21 mouse cellular contexts compared by ENCODE assay signal in the genomic region with DNA sequence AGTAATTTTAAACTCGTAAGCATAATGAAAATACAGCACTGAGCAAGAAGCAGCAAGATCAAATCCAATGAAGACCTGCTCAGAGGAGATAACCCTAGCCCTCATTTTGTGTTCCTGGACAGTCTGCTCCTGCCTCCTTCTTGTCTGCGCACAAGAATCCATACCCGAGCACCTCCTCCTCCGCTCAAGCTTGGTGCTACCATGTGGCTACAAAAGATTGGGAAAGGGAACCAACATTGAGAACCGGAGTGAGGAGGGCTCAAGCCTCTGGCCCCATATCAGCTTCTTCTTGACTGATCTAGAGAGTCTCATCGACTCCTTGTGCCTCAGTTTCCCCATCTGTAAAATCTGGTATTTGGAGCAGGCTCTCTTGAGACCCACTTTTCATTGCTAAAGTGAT.
"Had no signal": no experiment of that assay in that cellular context is flagged by ENCODE, and none has a peak within 500 bp of the region (broad histone marks: within the 10 kb centered on the region; RNA-seq: fewer than 3 reads in every experiment).

No protein-coding gene starts in this region.

- H3K9me3 ChIP-seq: intestine, embryonic 15.5 days; limb, embryonic 10.5 days; limb, embryonic 13.5 days; lung, embryonic 15.5 days; megakaryocyte, embryonic 14.5 days; midbrain, embryonic 12.5 days; midbrain, embryonic 15.5 days; neural tube, embryonic 12.5 days; neural tube, embryonic 15.5 days; stomach, embryonic 15.5 days had no signal

- DNase-seq: kidney, adult 11 months; kidney, adult 9 months; kidney, postnatal 14 days; kidney, postnatal 4 days; lung, adult 18-20 months; lung, postnatal 10 days; lung, postnatal 36 days; right cerebral cortex, adult 18-20 months; right cerebral cortex, postnatal 14 days; spleen, adult 18-20 months; thymus, postnatal 25 days had no signal

- ATAC-seq: intestine, embryonic 15.5 days; midbrain, embryonic 15.5 days had no signal

- H3K4me3 ChIP-seq: intestine, embryonic 15.5 days; limb, embryonic 10.5 days; limb, embryonic 13.5 days; lung, embryonic 15.5 days; megakaryocyte, embryonic 14.5 days; midbrain, embryonic 12.5 days; midbrain, embryonic 15.5 days; neural tube, embryonic 12.5 days; neural tube, embryonic 15.5 days; stomach, embryonic 15.5 days had no signal

- H3K36me3 ChIP-seq: intestine, embryonic 15.5 days; limb, embryonic 10.5 days; lung, embryonic 15.5 days; midbrain, embryonic 12.5 days; midbrain, embryonic 15.5 days; neural tube, embryonic 12.5 days; neural tube, embryonic 15.5 days; stomach, embryonic 15.5 days had no signal

- H3K27ac ChIP-seq: intestine, embryonic 15.5 days; limb, embryonic 10.5 days; limb, embryonic 13.5 days; lung, embryonic 15.5 days; midbrain, embryonic 12.5 days; midbrain, embryonic 15.5 days; neural tube, embryonic 12.5 days; neural tube, embryonic 15.5 days; stomach, embryonic 15.5 days had no signal

- H3K9ac ChIP-seq: intestine, embryonic 15.5 days; limb, embryonic 13.5 days; lung, embryonic 15.5 days; midbrain, embryonic 12.5 days; midbrain, embryonic 15.5 days; neural tube, embryonic 12.5 days; neural tube, embryonic 15.5 days; stomach, embryonic 15.5 days had no signal

- H3K27me3 ChIP-seq: intestine, embryonic 15.5 days; limb, embryonic 13.5 days; lung, embryonic 15.5 days; megakaryocyte, embryonic 14.5 days; midbrain, embryonic 12.5 days; midbrain, embryonic 15.5 days; neural tube, embryonic 12.5 days; neural tube, embryonic 15.5 days; stomach, embryonic 15.5 days had no signal

- H3K4me2 ChIP-seq: intestine, embryonic 15.5 days; limb, embryonic 13.5 days; lung, embryonic 15.5 days; midbrain, embryonic 12.5 days; midbrain, embryonic 15.5 days; neural tube, embryonic 12.5 days; neural tube, embryonic 15.5 days; stomach, embryonic 15.5 days had no signal

- H3K4me1 ChIP-seq: limb, embryonic 13.5 days; midbrain, embryonic 15.5 days; stomach, embryonic 15.5 days had no signal
